Mouse (Mus musculus) right cerebral cortex, postnatal 14 days (tissue): Measurements from ENCODE around the gene Ccdc162.

Experiments
- DNase-seq: peaks from one replicate; pipeline ENCODE4 v3.0.0; 2022

Gene Ccdc162

DNA sequence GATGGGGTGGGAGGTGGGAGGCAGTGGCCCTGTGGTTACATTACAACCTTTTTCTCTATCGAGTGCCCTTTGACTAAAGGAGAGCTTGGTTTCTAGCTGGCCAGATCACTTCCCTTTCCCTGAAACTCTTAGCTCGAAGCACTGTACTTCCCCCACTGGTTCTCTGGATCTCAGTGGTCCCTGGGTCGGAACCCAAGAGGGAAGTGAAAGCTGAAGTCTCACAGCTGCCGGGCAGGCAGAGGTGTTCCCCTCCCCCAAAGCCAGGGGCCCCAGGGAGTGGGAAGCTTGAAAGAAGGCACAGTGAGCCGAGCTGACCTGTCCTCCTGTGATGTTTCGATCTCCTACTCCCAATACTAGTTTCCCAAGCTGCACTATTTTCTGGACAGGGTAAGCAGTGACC lies 143.2 kb downstream of the Ccdc162 start:
- DNase-seq = peak; percentile 22

DNA sequence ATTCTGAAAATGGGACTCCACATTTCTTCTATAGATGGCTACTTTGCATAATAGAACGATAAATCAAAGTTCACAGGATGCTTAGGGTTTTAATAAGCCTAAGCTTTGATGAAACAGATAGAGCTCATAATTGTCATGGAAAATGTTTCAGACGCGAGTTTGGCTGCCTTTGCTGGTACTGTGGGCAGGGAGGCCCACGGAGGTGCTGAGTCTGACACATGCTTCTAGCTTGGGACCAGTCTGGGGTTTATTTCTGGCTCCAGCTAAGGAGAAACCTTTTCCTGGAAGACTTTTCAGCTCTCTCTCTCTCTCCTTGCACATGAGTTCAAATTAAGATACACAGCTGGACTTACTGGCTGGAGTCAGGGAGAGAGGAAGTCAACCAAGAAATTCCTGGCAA lies 144.2 kb downstream of the Ccdc162 start:
- DNase-seq = no peak

DNA sequence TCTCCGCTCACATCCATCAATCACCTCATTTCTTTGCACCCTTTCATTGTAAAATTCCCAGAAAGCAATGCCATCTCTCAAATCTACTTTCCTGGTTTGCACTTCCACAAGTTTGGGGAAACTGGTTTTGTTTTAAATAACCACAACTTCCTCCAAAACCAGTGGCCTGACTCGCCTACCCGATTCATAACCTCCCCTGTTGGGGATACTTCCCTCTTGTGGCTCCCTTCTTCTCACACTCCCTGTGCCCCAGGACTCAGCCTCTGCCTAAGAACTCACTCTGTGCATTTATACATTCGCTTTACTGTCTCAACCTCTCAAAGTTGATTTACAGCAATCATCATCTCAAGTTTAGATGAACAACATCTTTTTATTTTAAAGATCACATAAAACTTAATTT lies 145.4 kb downstream of the Ccdc162 start:
- DNase-seq = no peak

DNA sequence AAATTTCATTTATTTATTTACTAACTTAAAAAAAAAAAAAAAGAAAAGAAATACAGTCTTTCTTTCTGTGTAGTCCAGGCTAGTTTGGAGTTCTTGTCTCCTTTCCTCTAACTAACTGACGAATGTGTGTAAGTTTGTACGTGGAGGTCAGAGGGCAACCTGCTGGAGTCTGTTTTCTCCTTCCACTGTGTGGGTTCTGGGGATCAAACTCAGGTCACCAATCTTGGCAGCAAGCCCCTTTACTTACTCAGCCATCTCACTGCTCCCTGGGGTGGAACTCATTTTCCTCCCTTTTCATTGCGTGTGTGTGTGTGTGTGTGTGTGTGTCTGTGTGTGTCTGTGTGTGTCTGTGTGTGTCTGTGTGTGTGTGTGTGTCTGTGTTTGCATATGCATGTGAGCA lies 148.1 kb downstream of the Ccdc162 start:
- no peak for DNase-seq

DNA sequence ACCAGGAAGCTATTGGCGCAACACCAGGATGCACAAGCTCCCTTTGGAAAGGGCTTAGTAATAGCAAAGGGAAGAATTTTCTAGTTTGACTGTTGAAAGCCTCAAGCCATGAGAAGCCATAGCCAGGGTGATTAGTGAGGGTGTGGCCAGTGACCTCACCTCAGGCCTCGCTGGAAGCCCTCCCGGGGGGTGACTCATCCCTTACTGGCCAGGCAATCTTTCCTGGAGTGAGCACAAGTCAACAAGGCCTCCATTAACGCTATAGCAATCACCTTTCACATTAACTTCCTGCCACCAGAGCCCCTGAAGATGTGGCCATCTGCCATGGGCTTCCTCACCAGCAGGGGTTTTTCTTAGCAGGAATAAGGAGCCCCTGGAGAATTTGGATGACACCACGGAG lies 151.3 kb downstream of the Ccdc162 start:
- no peak for DNase-seq

DNA sequence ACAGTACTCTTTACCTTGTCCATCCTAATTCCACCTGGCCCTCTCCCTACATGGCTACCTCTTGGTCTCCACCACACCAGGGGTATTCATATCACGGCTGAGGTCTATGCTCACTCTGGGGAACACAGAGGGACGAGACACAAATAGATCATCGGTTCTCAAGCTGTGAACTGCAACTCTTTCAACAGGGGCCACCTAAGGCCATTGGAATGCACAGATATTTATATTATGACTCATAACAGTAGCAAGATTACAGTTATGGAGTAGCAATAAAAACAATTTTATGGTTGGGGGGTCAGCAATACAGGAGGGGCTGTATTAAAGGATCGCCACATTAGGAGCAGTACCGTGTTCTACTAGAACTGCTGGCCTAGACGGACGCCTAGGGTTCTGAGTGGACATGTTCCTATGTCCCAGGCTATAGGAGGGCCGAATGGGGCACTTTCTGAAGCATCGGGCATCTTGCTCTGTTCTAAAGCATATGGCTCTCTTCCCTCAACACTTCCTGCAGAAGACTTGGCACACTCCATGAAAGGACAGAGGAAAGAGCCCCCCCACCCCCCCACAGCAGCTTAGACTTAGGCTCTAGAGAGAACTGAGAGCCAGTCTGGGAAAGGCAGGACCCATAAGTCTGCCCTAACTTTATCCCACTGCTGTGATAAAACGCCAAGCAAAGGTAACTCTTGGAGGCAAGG lies 154.6 kb downstream of the Ccdc162 start:
- no peak for DNase-seq

DNA sequence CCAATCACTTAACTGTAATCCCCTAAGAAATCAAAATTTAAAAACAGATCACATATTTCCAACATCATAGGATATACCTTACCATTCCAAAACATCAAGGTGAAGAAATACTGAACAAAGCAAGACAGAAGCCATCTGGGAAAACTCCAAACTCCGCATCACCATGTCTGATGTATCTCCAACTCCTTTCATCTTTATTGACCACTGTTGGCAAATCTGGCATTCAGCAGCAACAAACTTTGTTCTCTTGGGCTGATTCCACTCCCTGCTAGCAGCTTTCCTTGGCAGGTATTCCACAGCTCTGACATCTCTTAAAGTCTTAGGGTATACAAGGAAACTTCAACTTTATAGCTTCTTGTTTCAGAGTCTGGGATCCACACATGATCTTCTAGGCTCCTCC lies 158.0 kb downstream of the Ccdc162 start:
- no peak for DNase-seq

DNA sequence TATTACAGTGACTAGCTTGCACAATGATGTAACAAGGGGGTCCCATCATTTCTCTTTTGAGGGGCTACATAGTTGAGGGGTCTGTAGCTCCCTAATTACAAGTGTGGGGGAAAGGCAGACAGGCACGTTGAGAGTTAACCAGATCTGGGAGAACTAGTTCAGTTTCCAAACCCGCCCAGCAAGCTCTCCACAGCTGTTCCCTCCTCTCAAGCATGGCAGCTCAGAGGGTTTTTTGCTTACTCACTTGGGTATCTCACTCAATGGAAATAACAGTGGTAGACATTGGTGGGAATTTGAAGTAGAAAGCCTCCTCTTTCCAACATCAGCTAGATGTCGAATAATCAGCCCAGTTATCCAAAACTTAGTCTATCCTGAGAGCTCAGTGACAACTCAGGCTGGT lies 161.4 kb downstream of the Ccdc162 start:
- DNase-seq = no peak

DNA sequence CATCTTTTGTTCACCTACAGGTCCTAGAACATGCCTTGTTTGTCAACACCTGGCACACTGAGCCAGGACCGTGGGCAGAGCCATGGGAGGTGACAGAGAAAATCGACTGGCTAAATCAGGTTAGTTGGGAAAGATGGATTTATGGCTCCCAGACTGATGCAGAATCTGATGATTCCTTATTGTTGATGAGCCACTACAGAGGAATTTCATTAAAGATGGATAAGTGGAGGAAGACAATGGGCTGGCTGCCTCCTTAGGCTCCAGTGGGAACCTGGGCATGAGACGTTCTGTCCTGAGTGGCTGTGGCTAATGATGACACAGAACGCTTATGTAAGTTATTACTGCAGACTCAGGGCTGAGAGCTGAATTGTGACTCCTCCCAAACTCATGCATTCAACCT lies 162.7 kb downstream of the Ccdc162 start:
- no peak for DNase-seq

DNA sequence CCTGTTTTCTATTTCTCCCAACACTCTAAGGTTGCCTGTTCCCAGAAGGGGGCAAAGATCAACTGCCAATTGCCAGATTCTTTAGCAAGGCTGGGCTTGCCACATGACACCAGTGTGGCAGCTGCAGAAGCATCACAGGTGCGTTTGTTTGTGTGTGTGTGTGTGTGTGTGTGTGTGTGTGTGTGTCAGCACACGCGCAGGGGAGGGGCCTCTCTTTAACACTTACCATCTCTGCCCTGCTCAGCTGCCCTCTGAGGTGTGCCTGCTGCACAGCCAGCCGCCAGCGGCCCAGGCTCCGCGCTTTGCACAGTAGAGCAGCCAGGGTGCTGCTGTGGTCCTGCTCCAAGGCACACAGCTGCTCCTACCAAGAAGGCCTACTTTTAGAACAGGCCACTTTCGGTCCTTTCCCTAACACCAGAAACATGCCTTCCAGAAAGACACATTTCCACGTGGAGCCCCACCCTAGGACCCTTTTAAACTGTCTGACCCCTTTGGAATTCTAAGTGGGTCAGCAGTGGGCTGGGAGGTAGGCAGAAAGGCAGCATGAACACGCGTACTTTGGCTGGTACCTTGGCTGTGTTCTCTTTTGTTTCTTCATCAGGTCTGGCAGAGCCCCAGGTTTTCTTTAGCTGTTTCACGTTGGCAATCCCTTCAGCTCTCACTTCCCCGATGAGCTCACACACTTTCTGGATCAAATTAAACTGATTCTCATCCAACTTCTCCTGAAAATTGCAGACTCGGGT lies 163.4 kb downstream of the Ccdc162 start:
- peak; percentile 35 for DNase-seq

DNA sequence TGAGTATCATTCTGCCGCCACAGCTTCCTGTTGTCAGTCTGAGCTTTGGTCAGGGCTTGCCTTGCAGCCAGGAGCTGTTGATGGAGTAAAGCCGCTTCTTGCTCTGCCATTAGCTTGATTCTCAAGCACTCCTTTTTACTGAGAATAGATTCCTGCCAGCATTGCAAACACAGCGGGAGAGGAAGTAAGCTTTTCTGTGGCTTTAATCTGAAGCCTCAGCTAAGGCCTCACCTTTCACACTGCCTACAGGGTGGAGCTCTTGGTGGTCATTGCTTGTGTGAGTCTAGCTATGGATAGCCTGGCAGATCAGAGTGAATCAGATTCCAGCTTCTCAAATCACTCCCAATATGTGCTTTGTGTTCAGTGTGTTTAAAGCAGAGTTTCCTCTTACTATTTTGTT lies 164.1 kb downstream of the Ccdc162 start:
- no peak for DNase-seq

DNA sequence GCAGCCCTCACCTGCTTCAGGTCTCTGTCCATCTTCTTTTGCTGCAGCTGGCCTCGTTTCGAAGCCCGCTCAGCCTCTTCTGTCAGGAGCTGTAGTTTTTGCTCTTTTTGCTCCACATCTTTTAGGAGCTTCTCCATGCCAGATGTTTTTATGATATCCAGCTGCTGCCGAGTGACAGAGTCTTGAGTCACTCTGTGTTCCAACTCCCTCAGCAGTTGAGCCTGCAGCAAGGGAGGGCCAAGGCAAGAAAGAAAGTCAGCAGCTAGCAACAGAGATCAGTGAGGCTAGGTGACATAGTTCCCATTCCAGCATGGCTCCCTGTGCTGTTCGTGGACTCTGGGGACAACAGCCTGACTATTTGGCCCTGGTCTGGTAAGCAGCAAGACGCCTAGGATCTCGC lies 165.7 kb downstream of the Ccdc162 start:
- DNase-seq = no peak

DNA sequence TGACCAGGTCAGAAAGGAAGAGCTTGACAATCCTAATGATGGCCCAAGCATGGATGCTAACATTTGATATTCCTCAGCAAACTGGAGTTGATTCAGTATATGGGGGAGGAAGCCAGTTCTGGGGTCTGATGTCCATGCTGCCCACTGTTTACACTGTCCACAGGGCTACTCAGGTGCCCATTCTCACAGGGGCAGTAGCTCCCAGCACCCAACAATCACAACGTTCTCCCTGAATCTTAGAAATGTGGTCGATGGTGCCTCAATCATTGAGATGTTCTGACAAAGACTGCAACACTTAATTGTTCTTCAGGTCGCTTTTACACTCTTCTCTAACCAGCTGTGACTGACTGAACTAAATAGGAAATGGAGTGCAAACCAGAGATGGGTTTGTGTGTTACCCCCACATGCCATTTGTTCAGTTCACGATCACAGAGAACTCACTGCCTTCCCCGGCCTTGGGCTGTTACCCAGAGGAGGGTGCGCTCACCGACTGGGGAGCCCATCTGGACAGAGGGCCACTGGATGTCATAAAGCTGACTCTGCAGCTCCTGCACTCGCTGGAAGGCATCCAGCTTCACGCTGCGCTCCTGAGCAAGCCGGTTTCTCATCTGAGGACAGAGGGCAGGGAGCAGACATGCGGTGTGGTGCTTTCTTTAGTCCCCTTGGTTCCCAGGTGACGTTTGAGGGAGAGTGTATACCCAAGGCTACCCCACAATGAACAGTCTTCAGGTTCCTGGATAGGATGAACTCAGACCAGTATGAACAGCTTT lies 169.9 kb downstream of the Ccdc162 start:
- no peak for DNase-seq

DNA sequence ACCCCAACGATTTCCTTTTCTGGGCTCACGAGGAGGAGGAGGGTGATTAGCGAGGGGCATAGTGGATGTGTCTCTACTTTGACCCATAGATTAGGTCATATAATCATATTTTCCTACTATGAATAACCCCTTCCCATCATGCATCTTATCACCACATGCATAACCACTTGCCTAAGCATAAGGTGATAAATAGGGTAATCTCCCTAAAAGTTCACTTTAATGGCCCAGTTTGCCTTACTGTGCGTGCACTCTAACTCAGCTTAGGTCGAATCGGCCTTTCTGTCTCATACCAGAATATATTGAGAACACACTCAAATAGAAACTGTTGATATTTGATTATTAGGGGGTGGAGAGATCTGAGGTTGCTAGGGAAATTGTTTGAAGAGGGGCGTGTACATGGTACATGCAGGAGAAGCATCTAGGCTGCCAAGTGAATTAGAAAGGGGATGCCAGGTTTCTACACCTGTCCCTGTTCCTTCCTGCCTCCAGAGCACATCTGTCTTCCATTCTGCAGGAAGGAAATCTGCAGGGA lies 171.1 kb downstream of the Ccdc162 start:
- DNase-seq = no peak

DNA sequence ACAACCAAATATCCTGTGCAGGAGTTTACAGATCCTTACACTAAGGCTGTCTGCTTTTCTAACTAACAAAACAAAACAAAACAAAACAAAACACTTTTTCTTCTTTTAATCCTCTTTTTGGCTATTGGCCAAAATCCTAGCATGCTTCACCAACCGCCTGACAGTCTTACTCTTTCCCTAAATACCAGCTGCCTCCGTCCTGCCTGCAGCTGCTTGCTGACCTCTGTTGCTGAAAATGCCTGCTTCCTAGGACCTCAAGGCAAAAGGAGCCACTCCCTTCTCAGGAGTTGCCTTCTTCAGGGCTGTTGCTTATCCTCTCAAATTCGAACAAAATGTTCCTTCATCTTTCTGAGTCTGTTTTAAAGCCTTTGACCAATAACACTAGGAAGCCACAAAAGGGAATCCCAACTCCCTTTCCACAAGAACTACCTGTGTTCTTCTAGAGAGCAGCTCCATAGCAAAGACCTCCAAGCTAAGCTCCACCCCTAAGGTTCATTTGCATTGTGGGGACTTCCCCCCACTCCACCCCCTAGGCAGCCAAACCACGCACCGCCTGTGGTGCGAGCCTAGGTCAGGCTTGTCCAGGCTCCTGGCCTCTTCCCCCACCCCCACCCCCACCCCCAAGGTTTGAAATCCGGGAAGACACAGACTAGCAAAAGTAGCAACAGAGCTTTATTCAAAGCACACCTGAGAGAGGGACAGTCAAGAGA lies 171.8 kb downstream of the Ccdc162 start:
- no peak for DNase-seq

DNA sequence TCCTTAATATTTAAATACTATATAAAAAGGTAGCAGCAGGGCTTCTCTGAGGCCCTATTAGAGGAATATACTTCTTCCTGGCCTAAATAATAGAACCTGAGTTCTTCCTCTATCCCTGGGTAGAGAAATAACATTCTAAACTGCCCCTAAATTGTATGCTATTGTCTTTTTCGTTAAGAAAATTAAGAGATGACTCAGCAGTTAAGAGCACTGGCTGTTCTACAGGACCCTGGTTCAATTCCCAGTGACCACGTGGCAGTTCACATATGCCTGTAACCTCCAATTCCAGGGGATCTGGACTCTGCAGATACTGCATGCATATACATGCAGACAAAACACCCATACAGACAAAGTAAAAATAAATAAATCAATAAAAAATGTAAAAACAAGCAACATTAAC lies 172.6 kb downstream of the Ccdc162 start:
- no peak for DNase-seq

DNA sequence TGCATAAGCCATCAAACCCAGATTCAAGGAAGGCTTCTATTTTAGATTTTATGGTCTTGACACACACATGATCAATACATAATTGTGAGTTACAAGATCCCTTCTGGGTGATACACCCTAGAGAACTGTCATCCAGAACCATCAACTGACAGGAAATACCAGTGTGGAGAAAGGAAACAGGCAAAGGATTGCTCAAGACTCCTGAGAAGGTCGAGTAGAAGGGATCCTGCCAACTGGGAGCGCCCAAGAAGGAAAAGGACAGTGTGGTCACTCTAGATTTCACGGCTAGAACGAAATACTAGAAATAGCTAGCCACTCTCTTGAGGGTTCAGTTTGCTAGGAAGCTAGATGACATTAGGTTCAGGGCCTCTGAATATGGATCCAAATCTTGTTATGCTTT lies 173.0 kb downstream of the Ccdc162 start:
- no peak for DNase-seq

DNA sequence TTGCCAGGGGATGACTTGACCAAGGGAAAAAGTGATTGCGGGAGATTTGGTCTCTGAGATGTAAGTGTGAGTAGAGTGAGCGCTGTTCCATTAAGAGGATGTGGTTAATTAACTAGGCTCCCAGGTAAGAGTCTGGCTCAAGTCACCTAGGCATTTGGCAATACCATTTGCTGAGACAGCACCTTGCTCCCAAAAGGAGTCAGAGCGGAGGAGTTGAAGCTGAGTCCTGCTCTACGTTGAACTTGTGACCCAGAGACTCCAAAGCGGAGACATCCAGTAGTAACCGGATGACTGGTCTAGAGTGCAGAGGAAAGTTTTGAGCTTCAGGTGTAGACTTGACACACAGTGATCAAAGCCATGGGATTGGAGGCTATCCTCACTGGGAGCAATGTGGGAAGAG lies 174.4 kb downstream of the Ccdc162 start:
- DNase-seq = no peak

DNA sequence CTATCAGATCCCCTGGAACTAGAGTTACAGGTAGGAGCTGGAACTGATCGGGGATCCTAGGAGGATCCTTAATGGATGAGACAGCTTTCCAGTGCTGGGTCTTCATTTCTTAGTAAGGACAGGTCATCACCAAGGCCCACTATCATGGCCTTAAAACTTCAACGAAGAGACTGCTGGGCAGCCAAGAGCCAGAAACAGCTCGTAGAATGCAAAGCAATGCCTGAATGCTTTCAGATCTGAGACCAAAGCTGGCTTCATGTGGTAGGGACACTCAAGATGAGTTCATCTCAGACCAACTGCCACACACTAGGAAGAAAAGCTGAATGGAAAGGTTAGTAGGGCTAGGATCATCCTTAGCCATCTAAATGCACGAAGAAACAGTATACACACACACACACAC lies 177.4 kb downstream of the Ccdc162 start:
- no peak for DNase-seq

DNA sequence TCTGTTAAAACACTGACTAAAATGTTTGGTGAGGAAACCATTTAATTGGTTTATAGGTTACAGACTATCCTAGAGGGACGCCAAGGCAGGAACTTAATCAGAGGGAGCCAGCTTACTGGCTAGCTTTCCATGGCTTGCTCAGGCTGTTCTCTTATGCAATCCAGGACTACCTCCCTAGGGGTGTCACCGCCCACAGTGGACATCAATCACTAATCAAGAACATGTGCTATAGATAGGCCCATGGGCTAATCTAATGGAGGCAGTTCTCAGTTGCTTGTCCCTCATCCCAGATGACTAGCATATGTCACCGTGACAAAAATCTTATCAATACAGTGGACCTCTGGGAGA lies 178.5 kb downstream of the Ccdc162 start:
- DNase-seq = no peak

DNA sequence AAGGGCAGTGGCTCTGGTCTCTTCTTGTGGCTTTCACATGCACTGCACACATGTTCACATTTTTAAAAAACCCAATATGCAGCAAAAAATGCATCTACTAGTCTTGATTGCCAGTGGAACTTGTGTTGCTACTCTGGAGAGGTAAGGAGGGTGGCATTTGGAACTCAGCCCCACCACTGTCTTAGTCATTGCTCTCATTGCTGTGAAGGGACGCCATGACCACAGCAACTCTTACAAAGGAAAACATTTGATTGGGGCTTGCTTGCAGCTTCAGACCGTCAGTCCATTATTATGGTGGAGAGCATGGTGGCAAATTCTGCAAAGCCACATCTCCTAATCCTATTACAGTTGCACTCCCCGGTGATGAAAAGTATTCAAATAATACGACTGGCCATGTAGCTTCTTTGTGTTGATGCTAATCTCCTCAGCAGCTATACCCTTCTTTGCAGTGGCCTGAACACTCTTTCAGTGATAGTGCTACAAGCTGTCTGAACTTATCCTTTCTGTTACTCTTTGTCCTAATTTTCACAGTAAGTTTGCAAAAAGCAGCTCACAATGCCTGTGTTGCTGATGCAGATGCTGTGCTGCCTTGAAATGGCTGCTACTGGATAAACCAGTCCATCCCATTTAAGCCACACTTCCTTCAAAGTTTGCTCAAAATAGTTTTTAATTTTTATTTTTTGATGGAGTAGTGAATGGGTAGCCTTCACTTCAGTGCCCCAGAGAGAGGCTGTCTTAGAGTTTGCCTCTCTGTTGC lies 179.0 kb downstream of the Ccdc162 start:
- no peak for DNase-seq

DNA sequence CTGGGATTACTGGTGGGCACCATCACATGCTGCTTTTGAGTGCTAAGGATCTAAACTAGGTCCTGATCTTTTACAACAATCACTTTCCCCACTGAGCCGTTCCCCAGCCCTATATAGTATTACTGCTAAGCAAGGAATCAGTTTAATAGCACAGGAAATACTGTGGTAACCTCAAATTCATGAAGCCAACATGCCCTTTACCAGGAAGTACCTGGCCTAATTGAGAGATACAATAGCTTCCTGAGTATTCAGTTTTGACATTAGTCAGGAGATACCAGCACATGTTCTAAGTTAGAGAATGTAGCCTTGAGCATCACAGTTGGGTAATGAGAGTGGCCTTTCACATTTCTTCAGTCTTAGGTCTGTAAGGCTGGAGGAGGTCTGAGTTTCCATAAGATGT lies 179.7 kb downstream of the Ccdc162 start:
- no peak for DNase-seq

DNA sequence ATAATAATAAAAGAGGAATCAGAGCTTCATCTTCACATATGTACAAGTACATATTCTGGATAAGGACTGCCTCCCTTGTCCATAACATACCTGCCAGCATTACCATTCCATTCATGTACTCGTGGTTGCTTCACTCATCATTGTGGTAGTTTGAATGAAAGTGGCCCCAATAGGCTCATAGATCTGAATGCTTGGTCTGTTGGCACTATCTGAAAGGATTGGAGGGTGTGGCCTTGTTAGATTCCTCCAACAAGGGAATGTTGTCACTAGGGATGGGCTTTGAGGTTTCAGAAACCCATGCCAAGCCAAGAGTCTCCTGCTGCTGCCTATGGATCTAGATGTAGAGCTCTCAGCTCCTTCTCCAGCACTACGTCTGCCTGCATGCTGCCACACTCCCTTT lies 180.4 kb downstream of the Ccdc162 start:
- DNase-seq = no peak
